Mouse (Mus musculus) layer of hippocampus, adult 2 months (tissue): ENCODE measurements around the gene Npff. TPM values are rescaled to one million over a fixed set of nuclear protein-coding genes. Genes with fewer than 3 reads are reported as not detected.
A peak's percentile ranks its signal among the peaks of the same experiment; 100 is the strongest.

ENCODE experiments used
- DNase-seq, 2 experiments: peaks; one replicate each; pipeline ENCODE4 v3.0.0; 2022; ENCODE audit warnings: low spot score in 2 of 2
- H3K27ac ChIP-seq: fragments of 200-600 bp; 2 replicates; pipeline ENCODE4 v1.8.1; 2022
- H3K4me3 ChIP-seq: fragments of 200-600 bp; 2 replicates; pipeline ENCODE4 v1.8.1; 2022; ENCODE audit warnings: mild to moderate bottlenecking
- CTCF ChIP-seq: fragments of 200-600 bp; conservative IDR thresholded peaks from 2 replicates; pipeline ENCODE4 v1.8.1; 2022; ENCODE audit warnings: antibody characterized with exemption, mild to moderate bottlenecking, moderate library complexity
- total RNA-seq, 2 experiments: library from RNA; stranded (reverse); gene quantifications; 2 replicates each; pipeline ENCODE4 v1.2.3; 2021

The Npff gene
- total RNA-seq, 2 experiments from 2014 or later = 5.5 TPM

- TF ChIP-seq CTCF = no peak
- no peak for DNase-seq
- Histone ChIP-seq H3K4me3 (no peak overlapping the region), H3K27ac (0 out of 2 replicates have a peak overlapping the region, but pooled peaks have one; percentile 44)
Observed at GRCm38 (mm10) chr15:102533926-102534325, 9.2 kb upstream of the Npff start.

DNA sequence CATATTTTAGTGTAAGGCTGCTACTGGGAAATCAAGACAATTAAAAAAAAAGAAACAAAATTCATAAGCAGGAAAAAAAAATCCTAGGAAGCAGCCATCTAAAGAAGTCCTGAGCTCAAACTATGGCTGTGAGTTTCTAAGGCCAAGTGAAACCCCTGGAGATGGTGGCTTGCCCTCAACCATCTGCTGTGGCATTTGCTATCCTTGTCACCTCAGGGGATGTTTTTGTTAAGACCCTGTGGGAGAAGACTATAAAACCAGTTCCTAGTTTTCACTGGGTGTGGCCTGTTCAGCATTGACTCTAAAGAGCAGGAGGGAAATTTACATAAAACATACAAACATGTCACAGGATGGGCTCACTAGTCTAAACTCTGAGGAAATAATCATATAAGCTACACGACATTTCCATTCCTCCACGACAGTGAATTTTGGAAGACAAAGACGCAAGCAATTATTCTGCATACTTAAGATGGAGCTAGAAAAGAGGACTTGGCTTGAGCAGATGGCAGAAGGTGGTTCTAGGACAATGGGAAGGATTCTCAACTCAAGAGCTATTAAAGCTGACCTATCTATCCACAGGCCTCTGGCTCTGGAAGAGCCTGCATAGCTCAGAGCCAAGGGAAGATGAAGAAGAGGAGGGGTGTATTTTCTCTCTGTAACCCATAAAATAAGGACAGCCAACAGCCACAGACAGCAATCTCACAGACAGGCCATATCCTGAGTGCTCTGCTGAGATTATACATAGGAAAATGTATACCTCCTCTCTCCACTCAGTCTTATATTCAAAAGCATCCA is 7.6 kb upstream of the Npff start:
- TF ChIP-seq CTCF = no peak
- no peak for DNase-seq
- no peak overlapping the region for H3K27ac ChIP-seq
- H3K4me3 ChIP-seq = no peak overlapping the region

- H3K27ac ChIP-seq = no peak overlapping the region
- TF ChIP-seq CTCF = no peak
- no peak for DNase-seq
- H3K4me3 ChIP-seq = no peak overlapping the region
Observed at GRCm38 (mm10) chr15:102531586-102531985, 6.8 kb upstream of the Npff start.

GRCm38 (mm10) chr15:102530566-102530965 is 5.8 kb upstream of the Npff start:
- no peak for TF ChIP-seq CTCF
- no peak for DNase-seq
- H3K4me3 ChIP-seq = no peak overlapping the region
- no peak overlapping the region for H3K27ac ChIP-seq

- no peak for DNase-seq
- H3K4me3 ChIP-seq = no peak overlapping the region
- TF ChIP-seq CTCF = no peak
- H3K27ac ChIP-seq = no peak overlapping the region
Observed at GRCm38 (mm10) chr15:102528396-102528795, 3.7 kb upstream of the Npff start.

- Histone ChIP-seq H3K27ac (no peak overlapping the region), H3K4me3 (no peak overlapping the region)
- DNase-seq = no peak
- TF ChIP-seq CTCF = peak; percentile 75
Observed at GRCm38 (mm10) chr15:102527936-102528335, 3.2 kb upstream of the Npff start.

DNA sequence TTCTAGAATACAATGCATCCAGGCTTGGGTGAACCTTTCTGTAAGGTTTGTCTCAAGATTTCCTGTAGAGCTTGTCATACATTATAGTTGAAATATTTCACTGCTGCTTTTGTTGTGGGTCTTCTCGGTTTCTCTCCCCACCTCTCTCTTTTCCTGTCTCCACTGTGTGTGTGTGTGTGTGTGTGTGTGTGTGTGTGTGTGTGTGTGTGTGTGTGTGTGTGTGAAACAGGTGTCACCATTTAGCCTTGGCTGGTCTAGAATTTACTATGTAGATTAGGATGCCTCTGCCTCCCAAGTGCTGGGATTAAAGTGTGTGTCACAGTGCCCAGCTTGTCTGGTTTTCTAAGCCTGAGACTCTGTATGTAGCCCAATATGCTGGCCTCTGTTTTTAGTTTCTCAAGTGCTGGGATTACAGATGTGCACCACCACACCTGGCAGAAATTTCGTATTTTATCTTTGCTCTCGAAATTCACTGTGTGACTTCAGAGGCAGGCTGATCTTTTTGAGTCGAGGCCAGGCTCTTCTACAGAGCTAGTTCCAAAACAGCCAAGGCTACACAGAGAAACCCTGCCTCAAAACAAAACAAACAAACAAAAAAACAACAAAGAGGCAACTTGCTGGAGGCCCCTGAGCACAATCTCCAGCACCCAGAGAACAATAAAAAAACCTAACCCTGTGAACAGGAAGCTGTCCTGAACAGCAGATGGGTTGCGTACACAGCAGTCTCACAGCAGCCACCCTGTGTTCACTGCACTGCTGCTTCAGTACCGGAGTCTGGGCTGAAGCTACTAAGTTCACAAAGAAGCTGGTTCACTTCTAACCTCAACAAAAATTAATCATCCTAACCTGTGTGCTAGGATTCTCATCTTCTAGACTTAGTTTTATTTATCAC is 1.6 kb upstream of the Npff start:
- H3K27ac ChIP-seq = peak overlapping the region; percentile 32
- no peak for DNase-seq
- no peak overlapping the region for H3K4me3 ChIP-seq
- no peak for TF ChIP-seq CTCF

- no peak for DNase-seq
- H3K27ac ChIP-seq = no peak overlapping the region
- no peak overlapping the region for H3K4me3 ChIP-seq
- TF ChIP-seq CTCF = no peak
Observed at GRCm38 (mm10) chr15:102521480-102521879, 3.3 kb downstream of the Npff start.

DNA sequence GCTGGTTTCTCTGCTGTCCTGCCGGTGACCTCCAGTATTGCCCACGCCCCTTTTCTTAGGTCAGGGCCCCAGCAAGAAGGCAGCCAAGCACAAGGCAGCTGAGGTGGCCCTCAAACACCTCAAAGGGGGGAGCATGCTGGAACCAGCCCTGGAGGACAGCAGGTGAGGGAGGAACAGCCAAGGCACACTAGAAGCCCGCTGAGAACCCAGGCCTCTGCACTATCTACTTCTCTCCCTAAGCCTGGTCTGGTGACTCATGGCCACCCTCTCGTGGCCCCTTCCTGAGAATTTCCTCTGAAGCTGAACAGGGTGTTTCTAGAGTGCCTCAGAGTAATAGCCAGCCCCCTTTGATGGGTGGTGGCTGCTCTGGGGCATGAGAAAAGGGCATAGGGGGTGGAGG is 4.3 kb downstream of the Npff start:
- no peak for DNase-seq
- H3K4me3 ChIP-seq = no peak overlapping the region
- no peak for TF ChIP-seq CTCF
- H3K27ac ChIP-seq = peak overlapping the region; percentile 99; the same call in 1 of the 2 replicates

DNA sequence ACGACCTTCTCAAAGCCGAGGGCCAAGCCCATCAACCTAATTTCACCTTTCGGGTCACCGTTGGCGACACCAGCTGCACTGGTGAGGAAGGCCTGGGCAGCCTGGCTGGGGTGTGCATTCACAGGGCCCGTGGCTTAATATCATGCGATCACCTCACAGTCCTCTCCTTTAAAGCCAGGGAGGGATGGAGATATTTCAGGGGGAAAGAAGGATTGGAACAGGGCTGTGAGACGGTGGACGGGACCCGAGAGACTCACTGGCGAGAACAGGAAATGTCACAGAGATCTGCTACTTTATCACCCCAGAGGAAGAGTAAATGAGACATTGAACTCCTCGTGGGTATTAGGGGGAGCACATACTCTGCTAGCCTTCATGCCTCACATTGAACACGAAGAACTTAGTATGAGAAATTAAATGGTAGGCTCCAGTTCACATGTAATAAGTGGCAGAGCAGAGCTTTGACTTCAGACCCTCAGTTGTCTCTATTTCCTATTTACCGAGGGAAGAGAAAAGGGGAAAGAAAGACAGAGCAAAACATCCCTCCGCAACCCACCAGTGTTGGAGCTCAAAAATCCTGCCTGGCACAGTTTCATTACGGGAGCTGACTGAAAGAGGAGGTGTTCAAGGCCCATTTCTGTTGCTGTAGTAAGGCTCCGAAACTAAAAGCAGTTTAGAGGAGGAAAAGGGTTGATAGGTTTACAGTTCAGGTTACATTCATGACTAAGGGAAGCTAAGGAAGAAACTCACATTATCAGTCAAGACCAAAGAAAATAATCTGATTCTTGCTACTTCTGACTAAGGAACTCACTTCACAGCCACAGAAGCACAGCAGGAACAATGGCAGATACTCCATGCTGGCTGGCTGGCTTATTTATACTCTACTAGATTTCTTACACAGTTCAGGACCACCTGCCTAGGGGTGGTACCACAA is 5.3 kb downstream of the Npff start:
- Histone ChIP-seq H3K4me3 (peak overlapping the region; percentile 91), H3K27ac (peak overlapping the region; percentile 99)
- DNase-seq = no peak
- no peak for TF ChIP-seq CTCF

DNA sequence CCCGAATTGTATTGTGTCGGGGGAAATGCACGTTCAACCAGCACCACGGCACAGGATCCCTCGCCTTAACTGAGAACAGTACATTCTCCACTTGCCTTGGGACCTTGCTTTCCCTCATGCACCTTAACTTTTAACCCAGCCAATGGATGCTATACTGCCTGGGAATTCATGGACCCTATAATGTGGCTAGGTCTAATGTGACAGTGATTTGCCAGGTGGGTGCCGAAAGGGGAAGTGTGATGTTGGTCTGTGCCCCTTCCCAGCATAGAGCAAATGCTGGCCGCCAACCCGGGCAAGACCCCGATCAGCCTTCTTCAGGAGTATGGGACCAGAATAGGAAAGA is 5.9 kb downstream of the Npff start:
- DNase-seq = no peak
- TF ChIP-seq CTCF = no peak
- H3K27ac ChIP-seq = peak overlapping the region; percentile 99
- peak overlapping the region; percentile 91 for H3K4me3 ChIP-seq

- DNase-seq = peak; percentile 99 to 100
- H3K27ac ChIP-seq = peak within 1 kb of the TSS; percentile 99
- no peak for TF ChIP-seq CTCF
- H3K4me3 ChIP-seq = peak within 1 kb of the TSS; percentile 91
Observed at GRCm38 (mm10) chr15:102517976-102518858, 6.5 kb downstream of the Npff start, which contains the start of gene Tarbp2. TSS of gene Tarbp2 (plus strand) at chr15:102518192.
